Mouse (Mus musculus) erythroblast, adult 5-6 weeks (primary cell): Measurements from ENCODE around the gene Serpinb9d. TPM values are rescaled to one million over a fixed set of nuclear protein-coding genes. Genes with fewer than 3 reads are reported as not detected.
"Not testable (repeated sequence)": the region's sequence is repeated elsewhere in the genome, so short reads cannot be mapped to it uniquely, and the experiment has no call there.

Experiments
- ATAC-seq: replicated peaks from 2 replicates; pipeline ENCODE4 v1.8.0; 2016; ENCODE audit warnings: moderate number of reproducible peaks, mild to moderate bottlenecking, moderate TSS enrichment, inconsistent platforms; ENCODE audit not compliant: poor library complexity, low FRiP score, severe bottlenecking
- total RNA-seq, 2 experiments: library from RNA; stranded (forward) in 1 of 2; stranded (reverse) in 1 of 2; fragments of 150-400 nt in 1 of 2; fragments of 200-764, 138-1000 nt in 1 of 2; gene quantifications; 2 replicates each; pipeline versions ENCODE4 v1.2.3 to v1.2.4; 2015 to 2017; ENCODE audit warnings: low replicate concordance in 2 of 2

The Serpinb9d gene
- total RNA-seq (2015; ENCODE audit: low replicate concordance) = not detected in 2 replicates
- total RNA-seq (2017; ENCODE audit: low replicate concordance) = not detected in 2 replicates

- no peak for ATAC-seq
These were observed at the start of gene Serpinb9d for GRCm38 (mm10) chr13:33192659-33193058. Gene Serpinb9d, plus strand, starts transcription at chr13:33192959.

DNA sequence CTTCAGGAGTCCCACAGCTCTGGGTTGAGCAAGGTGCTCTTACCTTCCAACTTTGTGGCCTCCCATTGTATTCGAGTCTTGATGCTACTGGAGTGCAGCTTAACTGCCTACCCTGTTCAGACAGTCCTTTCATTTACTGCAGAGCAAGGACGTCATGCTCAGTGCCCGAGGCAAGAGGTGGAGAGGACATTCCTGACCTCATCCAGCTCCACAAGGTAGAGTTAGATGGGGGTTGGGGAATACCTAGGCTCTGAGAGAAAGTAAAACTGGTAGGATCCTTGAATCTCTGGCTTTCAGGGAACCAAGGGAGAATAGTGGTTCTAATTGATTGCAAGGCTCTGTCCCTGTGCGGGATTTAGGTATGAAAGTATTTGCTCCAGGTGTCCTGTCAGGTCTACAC lies 33.1 kb upstream of the Serpinb9d start, which contains the start of gene Serpinb9c:
Serpinb9c (minus strand) TSS at position 101 of the 400 bp plus-strand sequence.
- ATAC-seq = no peak

- ATAC-seq = not testable (repeated sequence)
These were observed 2.3 kb upstream of the Serpinb9d start for GRCm38 (mm10) chr13:33190486-33190885.

GRCm38 (mm10) chr13:33199740-33200139 lies 7.0 kb downstream of the Serpinb9d start:
- no peak for ATAC-seq

- not testable (repeated sequence) for ATAC-seq
These were observed 56.6 kb downstream of the Serpinb9d start, which contains the start of gene Serpinb9e for GRCm38 (mm10) chr13:33249312-33249711. Gene Serpinb9e, plus strand, starts transcription at chr13:33249612.

Other genes with a start within 250 kb of the Serpinb9d start
- gene Serpinb6b, start 227.8 kb upstream of the Serpinb9d start, total RNA-seq (2015; ENCODE audit: low replicate concordance) = 24.2 and 40.5 TPM in 2 replicates
- 25.4 and 36.4 TPM in 2 replicates for gene Serpinb6b, start 227.8 kb upstream of the Serpinb9d start, total RNA-seq (2017; ENCODE audit: low replicate concordance)
- gene Serpinb9, start 189.7 kb upstream of the Serpinb9d start, total RNA-seq (2015; ENCODE audit: low replicate concordance) = 10.9 and 13.3 TPM in 2 replicates
- 10.1 and 11.4 TPM in 2 replicates for gene Serpinb9, start 189.7 kb upstream of the Serpinb9d start, total RNA-seq (2017; ENCODE audit: low replicate concordance)
- 0.63 TPM in 1 of 2 replicates, not detected in the other for gene Serpinb9b, start 165.5 kb upstream of the Serpinb9d start, total RNA-seq (2015; ENCODE audit: low replicate concordance)
- not detected in 2 replicates for gene Serpinb9b, start 165.5 kb upstream of the Serpinb9d start, total RNA-seq (2017; ENCODE audit: low replicate concordance)
- gene Serpinb1b, start 114.4 kb upstream of the Serpinb9d start, total RNA-seq (2015; ENCODE audit: low replicate concordance) = not detected in 2 replicates
- gene Serpinb1b, start 114.4 kb upstream of the Serpinb9d start, total RNA-seq (2017; ENCODE audit: low replicate concordance) = not detected in 2 replicates
- not detected in 2 replicates for gene Serpinb9c, start 33.2 kb upstream of the Serpinb9d start, total RNA-seq (2015; ENCODE audit: low replicate concordance)
- gene Serpinb9c, start 33.2 kb upstream of the Serpinb9d start, total RNA-seq (2017; ENCODE audit: low replicate concordance) = not detected in 2 replicates
- not detected in 2 replicates for gene Serpinb9e, start 56.7 kb downstream of the Serpinb9d start, total RNA-seq (2015; ENCODE audit: low replicate concordance)
- gene Serpinb9e, start 56.7 kb downstream of the Serpinb9d start, total RNA-seq (2017; ENCODE audit: low replicate concordance) = not detected in 2 replicates
- gene Serpinb9f, start 131.1 kb downstream of the Serpinb9d start, total RNA-seq (2015; ENCODE audit: low replicate concordance) = not detected in 2 replicates
- gene Serpinb9f, start 131.1 kb downstream of the Serpinb9d start, total RNA-seq (2017; ENCODE audit: low replicate concordance) = not detected in 2 replicates
- not detected in 2 replicates for gene Gm11397, start 202.8 kb downstream of the Serpinb9d start, total RNA-seq (2015; ENCODE audit: low replicate concordance)
- gene Gm11397, start 202.8 kb downstream of the Serpinb9d start, total RNA-seq (2017; ENCODE audit: low replicate concordance) = not detected in 2 replicates